Mouse (Mus musculus) cerebellum, adult (tissue): Measurements from ENCODE around the gene Tbc1d17.
A peak's percentile ranks its signal among the peaks of the same experiment; 100 is the strongest.

Source experiments
- ATAC-seq: cut with Nextera tagmentation; 2 replicates; pipeline ENCODE4 v1.9.2; 2017; ENCODE audit warnings: mild to moderate bottlenecking, moderate library complexity, mixed read lengths; ENCODE audit not compliant: insufficient number of reproducible peaks, low FRiP score, low TSS enrichment

Tbc1d17 gene

DNA sequence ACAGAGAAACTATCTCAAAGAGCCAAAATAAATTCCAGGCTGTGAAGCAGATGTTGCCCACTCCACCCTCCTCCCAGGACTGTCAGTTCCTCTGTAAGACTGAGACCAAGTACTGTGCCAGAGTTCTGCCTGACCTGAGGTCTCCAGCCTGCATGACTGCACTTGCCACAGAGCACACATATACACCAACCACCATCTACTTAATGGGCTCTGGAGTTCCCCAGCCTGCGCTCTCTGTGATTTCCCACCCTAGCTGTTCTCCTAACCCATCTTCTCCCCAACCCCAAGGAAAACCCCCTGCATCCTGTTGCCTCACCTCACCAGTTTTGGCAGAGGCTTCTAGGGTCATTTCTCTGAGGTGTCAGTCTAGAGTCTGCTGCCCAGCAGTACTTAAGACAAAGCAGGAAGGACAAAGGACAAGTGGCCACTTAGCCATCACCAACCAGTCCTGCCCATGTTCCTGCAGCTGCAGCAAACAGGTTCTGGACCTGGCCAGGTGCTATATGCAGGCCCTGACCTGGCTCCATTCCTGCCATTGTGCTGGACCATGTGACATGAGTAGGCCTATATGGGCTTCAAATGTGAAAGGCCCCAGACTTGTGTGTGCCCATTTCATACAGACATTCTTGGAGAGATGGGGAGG, 13.4 kb downstream of the Tbc1d17 start:
- ATAC-seq = no peak

DNA sequence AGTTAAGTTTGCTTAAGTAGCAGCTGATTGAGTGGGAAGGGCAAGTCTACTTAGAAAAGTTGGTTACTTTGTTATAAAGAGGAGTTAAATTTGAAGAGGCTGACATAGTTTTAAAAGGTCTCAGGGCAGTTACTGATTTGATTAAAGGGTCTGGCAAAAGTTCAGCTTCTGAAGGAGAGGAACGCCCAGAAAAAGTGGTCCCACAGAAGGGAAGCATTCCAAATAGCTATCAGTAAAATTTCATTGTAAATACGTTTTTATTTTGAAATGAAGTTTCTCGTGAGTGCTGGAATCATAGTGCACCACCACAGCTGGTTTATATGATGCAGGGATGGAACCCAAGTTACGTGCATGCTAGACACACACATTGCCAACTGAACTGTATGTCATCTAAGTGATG, 16.1 kb downstream of the Tbc1d17 start:
- no peak for ATAC-seq

DNA sequence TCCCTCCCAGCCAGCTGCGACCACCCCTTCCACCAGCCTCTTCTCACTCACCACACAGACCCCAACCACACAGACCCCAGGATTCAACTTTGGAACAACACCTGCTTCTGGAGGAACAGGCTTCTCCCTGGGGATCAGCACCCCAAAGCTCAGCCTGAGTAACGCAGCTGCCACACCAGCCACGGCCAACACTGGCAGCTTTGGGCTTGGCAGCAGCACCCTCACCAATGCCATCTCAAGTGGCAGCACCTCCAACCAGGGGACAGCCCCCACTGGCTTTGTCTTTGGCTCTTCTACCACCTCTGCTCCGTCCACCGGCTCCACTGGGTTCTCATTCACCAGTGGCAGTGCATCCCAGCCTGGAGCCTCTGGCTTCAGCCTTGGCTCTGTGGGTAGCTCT, 20.2 kb downstream of the Tbc1d17 start:
- no peak for ATAC-seq

- no peak for ATAC-seq
Observed at GRCm38 (mm10) chr7:44826771-44827170, 22.1 kb downstream of the Tbc1d17 start.

- 0 out of 2 replicates have a peak, but pooled peaks have one; percentile 58 for ATAC-seq
Observed at GRCm38 (mm10) chr7:44824872-44825271, 24.0 kb downstream of the Tbc1d17 start.

GRCm38 (mm10) chr7:44823409-44823808, 25.5 kb downstream of the Tbc1d17 start:
- ATAC-seq = no peak

GRCm38 (mm10) chr7:44821666-44822448, 27.0 kb downstream of the Tbc1d17 start:
- no peak for ATAC-seq

GRCm38 (mm10) chr7:44820525-44820924, 28.4 kb downstream of the Tbc1d17 start:
- no peak for ATAC-seq

DNA sequence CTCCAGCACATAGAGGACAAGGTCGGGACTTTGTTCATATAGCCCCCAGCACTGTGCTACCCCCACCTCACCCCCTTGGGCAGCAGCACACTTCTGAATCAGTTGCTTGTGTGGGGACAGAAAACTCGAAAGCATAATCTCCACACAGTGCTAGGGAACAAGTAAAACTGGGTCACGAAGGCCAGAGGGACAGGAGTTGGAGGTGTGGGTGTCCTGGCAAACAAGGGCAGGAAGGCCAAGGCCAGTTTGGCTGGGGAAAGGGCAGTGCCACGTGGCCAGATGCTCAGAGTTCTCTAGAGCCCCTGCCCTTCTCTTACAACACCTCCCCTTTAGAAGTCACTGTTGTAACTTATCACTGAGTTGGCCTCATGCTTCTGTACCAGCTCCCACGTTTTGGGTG, 29.0 kb downstream of the Tbc1d17 start:
- ATAC-seq = no peak

DNA sequence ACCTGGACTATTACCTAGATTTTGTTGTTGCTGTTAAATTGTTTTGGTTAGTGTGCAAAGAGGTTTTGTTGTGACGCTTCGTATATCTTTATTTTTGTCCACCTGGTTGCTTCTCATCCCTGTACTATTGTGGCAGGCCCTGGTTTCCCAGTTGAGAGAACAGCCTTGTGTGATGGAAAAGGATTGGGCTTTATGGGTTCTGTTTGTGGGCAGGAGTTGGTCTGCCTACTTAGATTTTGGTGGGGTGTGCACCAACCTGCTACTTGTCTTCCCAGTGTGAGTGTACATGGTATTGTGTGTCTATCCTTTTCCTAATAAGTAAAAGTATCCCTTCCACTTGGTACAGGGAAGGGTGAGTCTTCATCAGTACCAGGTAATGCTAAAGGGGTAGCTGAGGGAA, 29.5 kb downstream of the Tbc1d17 start:
- no peak for ATAC-seq

GRCm38 (mm10) chr7:44818751-44819235, 30.1 kb downstream of the Tbc1d17 start:
- ATAC-seq = no peak

- no peak for ATAC-seq
Observed at GRCm38 (mm10) chr7:44818164-44818563, 30.7 kb downstream of the Tbc1d17 start.

- ATAC-seq = no peak
Observed at GRCm38 (mm10) chr7:44817441-44817840, 31.4 kb downstream of the Tbc1d17 start.

GRCm38 (mm10) chr7:44816470-44817021, 32.3 kb downstream of the Tbc1d17 start, which contains the start of gene Atf5:
Atf5 (minus strand) TSS chr7:44816658.
- no peak for ATAC-seq

- ATAC-seq = peak; percentile 87
Observed at GRCm38 (mm10) chr7:44815721-44816469, 33.0 kb downstream of the Tbc1d17 start, which contains the start of the genes Nup62 and Il4i1. Nup62 (plus strand) TSS chr7:44816088. Il4i1 (plus strand) TSS chr7:44816387.

GRCm38 (mm10) chr7:44814952-44815553, 33.8 kb downstream of the Tbc1d17 start:
- no peak for ATAC-seq

GRCm38 (mm10) chr7:44814423-44814822, 34.5 kb downstream of the Tbc1d17 start:
- no peak for ATAC-seq

- no peak for ATAC-seq
Observed at GRCm38 (mm10) chr7:44813985-44814384, 34.9 kb downstream of the Tbc1d17 start.

DNA sequence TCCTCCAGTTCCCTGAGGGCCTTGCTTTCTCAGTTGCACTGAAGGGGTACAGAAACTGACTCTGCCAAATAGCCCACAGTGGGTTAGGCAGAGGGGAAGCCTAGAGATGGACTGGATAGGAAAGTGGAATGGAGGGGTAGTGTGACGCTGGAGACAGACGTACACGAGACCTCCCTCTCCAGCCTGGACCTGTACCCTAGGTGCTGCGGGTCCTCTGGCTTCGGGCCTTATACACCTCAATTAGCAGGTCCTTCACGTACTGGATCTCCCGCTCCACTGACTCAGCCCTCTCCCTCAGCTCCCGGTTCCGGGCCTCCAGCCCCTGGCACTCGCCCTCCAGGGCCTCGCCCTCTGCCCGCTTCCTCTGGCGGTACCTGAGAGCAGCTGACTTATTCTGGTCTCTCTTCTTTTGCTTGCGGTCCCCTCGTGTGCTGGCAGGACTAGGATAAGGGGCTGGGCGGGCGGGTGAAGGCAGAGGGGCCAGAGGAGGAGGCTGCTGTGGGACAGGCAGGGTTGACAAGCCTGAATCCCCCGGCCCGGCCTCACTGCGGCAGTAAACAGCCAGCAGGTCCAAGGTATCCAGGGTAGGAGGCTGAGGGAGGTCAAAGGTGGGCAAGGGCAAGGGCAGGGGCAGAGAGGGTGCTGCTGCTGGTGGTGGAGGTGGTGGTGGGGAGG, 36.1 kb downstream of the Tbc1d17 start:
- ATAC-seq = no peak
